Mouse (Mus musculus) brain, adult 10 weeks (tissue): ENCODE measurements around the gene Gm38655. TPM values are rescaled to one million over a fixed set of nuclear protein-coding genes. Genes with fewer than 3 reads are reported as not detected.

ENCODE experiments used
- polyA plus RNA-seq: library from polyadenylated mRNA; stranded (reverse); fragments of 350-450 nt; fragmentation: Illumina TruSeq; extraction: RNeasy Lipid Tissue Mini Kit (QIAGEN cat#74804); gene quantifications from one replicate; pipeline ENCODE4 v1.2.3, GENCODE M21; 2015; ENCODE audit warnings: low read depth, low replicate concordance

The Gm38655 gene
- not detected for polyA plus RNA-seq

DNA sequence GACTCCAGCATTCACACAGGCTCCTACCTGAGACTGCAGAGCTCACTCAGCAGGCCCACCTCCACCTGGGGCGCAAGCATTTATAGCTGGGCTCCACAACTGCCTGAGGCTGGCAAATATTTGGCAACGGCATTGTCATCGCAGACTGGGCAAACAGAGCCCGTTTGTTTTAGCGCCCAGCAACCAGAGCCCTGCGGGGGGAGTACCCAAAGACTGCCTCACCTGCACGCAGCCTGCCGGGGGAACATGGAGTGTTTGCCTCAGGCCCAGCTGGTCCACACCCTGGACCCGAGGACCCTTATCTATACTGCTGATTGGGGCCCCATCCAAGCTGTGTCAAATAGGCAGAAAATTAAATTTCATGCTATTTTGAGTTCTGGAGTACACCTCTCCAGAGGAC, at the start of gene Gm38655:
TSS of gene Gm38655 (minus strand) at position 61 of the 400 bp plus-strand sequence.

DNA sequence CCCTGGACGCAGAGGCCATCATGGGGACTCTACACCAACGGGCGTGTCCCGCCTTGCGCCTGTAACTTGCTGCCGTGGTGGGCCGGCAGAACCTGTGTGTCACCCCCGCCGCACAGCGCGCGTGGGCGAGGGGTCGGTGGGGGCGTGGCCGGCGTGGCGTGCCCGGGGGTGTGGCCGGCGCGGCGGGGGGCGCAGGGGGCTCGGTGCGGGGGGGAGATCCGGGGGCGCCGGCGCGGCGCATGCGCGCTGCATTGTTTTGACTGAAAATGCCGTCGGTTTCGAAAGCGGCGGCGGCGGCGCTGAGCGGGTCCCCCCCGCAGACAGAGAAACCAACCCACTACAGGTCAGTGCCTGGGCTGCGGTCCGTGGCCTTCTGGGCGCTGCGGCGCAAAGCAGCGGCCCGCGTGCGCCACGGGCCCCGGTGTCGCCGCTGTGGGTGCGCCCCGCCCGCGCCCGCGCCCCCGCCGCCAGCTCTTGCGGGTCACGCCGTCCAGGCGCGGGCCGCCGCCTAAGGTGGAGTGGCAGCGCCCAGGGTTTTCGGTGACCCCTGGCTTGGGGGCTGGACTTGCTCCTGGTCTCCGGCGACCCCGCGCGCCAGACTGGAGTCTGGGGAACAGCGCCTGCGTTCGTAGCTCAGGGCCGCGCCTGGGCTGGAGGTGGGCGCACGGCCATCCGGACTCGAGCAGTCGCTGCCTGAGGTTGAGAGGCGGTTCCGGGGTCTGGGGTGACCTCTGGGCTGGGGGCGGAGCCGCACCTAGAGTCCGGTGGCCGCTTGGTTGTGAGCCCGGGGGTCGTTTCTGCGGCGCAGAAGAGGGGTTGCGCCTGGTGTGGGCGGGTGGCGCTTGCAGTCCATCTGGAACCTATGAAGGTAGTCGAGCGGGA, 13.1 kb upstream of the Gm38655 start, which contains the start of gene Unkl:
TSS of gene Unkl (plus strand) at position 248 of the 882 bp plus-strand sequence.

DNA sequence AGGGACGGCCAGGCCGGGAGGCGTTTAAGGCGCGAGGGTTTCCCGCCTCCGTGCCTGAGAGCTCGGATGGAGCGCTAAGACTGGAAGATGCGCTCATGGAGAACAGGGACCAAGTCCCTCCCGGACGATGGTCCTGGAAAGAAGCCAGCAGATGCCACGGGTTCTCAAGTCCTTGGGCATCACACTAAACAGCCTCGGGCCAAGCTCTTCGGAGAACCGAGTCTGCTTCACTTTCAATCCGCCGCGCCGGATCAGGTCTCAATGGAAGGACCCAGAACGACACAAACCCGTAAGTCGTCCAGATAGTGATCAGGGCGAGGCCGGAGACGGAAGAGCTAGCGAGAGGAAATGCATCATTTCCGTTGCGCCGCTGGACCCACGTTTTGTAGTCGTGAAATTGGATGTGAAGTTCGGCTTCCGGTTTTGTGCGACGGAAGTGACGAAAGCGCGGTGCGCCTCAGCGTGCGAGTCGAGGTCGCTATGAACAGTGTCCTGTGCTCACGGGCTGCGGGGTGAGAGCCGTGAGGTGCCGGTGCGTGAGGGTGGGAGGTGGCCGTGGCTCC, 8.9 kb upstream of the Gm38655 start, which contains the start of gene BC003965:
TSS of gene BC003965 (plus strand) at position 426 of the 563 bp plus-strand sequence.

DNA sequence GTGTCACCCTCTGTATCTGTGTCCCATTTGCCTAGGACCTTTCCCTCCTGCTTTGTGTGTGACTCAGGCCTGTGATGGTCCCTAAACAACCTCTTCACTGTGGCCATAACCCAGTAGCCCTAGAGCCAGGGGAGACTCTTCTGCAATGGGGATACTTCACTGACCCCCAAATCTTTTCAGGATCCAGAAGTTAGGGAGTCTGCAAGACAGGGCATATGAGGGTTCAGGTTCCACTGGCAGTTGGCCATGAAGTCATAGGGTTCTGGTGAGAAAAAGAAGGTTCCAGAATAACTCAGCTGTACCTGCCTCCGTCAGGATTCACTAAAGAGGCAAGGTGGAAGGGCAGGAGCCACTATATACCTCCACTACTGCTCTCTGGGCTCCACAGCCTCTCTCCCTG, 13.1 kb downstream of the Gm38655 start, which contains the start of gene Ccdc154:
TSS of gene Ccdc154 (plus strand) at position 301 of the 400 bp plus-strand sequence.

DNA sequence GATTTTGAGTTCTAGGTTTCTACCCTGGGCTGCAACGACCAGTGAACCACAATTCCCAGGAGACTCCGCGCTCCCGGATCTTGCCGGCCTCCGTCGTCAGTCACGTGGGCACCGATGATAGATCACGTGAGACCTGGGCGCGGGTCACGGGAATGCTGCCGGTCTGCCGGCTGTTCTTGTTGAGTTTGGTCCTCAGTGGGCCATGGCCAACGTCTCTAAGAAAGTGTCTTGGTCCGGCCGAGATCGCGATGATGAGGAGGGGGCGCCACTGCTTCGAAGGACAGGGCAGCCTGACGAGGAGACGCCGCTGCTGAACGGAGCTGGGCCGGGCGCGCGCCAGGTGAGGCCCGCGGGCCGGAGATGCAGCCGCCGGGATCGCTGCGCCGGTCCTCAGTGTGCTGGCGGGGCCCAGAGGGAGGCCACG, 42.0 kb downstream of the Gm38655 start, which contains the start of gene Clcn7:
TSS of gene Clcn7 (plus strand) at position 117 of the 424 bp plus-strand sequence.

Other genes starting within 250 kb of the Gm38655 start
- gene Mapk8ip3, start 238.5 kb downstream of the Gm38655 start, polyA plus RNA-seq: 214 TPM
- 7.4 TPM for gene Jpt2, start 214.8 kb downstream of the Gm38655 start, polyA plus RNA-seq
- 11.8 TPM for gene Cramp1l, start 159.7 kb downstream of the Gm38655 start, polyA plus RNA-seq
- 13.7 TPM for gene Ift140, start 159.4 kb downstream of the Gm38655 start, polyA plus RNA-seq
- gene Tmem204, start 91.9 kb downstream of the Gm38655 start, polyA plus RNA-seq: 13.5 TPM
- 26.7 TPM for gene Telo2, start 59.5 kb downstream of the Gm38655 start, polyA plus RNA-seq
- not detected for gene Ptx4, start 54.7 kb downstream of the Gm38655 start, polyA plus RNA-seq
- 34.5 TPM for gene Clcn7, start 42.1 kb downstream of the Gm38655 start, polyA plus RNA-seq
- gene Ccdc154, start 13.0 kb downstream of the Gm38655 start, polyA plus RNA-seq: not detected
- 24.5 TPM for gene BC003965, start 9.1 kb upstream of the Gm38655 start, polyA plus RNA-seq
- gene Unkl, start 12.9 kb upstream of the Gm38655 start, polyA plus RNA-seq: 35.6 TPM
- 127 TPM for gene Gnptg, start 64.7 kb upstream of the Gm38655 start, polyA plus RNA-seq
- 33.2 TPM for gene Tsr3, start 64.7 kb upstream of the Gm38655 start, polyA plus RNA-seq
- 27.7 TPM for gene Baiap3, start 80.9 kb upstream of the Gm38655 start, polyA plus RNA-seq
- 197 TPM for gene Ube2i, start 99.2 kb upstream of the Gm38655 start, polyA plus RNA-seq
- gene Prss34, start 122.9 kb upstream of the Gm38655 start, polyA plus RNA-seq: not detected
- not detected for gene Prss28, start 133.2 kb upstream of the Gm38655 start, polyA plus RNA-seq
- gene Prss29, start 143.2 kb upstream of the Gm38655 start, polyA plus RNA-seq: not detected
- not detected for gene Tpsab1, start 170.1 kb upstream of the Gm38655 start, polyA plus RNA-seq
- 0.45 TPM for gene Tpsb2, start 190.8 kb upstream of the Gm38655 start, polyA plus RNA-seq
- gene Tpsg1, start 193.8 kb upstream of the Gm38655 start, polyA plus RNA-seq: not detected